Mouse (Mus musculus) hindbrain, embryonic 13.5 days (tissue): ENCODE measurements around the gene Clns1a. TPM values are rescaled to one million over a fixed set of nuclear protein-coding genes. Genes with fewer than 3 reads are reported as not detected.

Source experiments
- ATAC-seq: fragments of 200-750 bp; cut with Nextera tagmentation; 2 replicates; pipeline ENCODE4 v1.8.0; 2017; ENCODE audit warnings: moderate TSS enrichment; ENCODE audit not compliant: low FRiP score
- H3K27ac ChIP-seq: fragments of 300-500 bp; sonication (generic); 2 replicates; pipeline ENCODE4 v1.5.1; 2015; ENCODE audit warnings: inconsistent platforms, mild to moderate bottlenecking, moderate library complexity
- H3K27me3 ChIP-seq: fragments of 300-500 bp; sonication (generic); 2 replicates; pipeline ENCODE4 v1.6.1; 2015; ENCODE audit warnings: mild to moderate bottlenecking, inconsistent platforms
- H3K36me3 ChIP-seq: fragments of 300-500 bp; sonication (generic); 2 replicates; pipeline ENCODE4 v1.6.1; 2015; ENCODE audit warnings: mild to moderate bottlenecking, inconsistent platforms
- H3K4me1 ChIP-seq: fragments of 300-500 bp; sonication (generic); replicated peaks from 2 replicates; pipeline ENCODE4 v1.6.1; 2015; ENCODE audit warnings: inconsistent platforms
- H3K4me2 ChIP-seq: fragments of 300-500 bp; sonication (generic); 2 replicates; pipeline ENCODE4 v1.6.1; 2015; ENCODE audit warnings: inconsistent platforms, mild to moderate bottlenecking, moderate library complexity
- H3K4me3 ChIP-seq: fragments of 300-500 bp; sonication (generic); 2 replicates; pipeline ENCODE4 v1.5.1; 2015; ENCODE audit warnings: mild to moderate bottlenecking, inconsistent platforms
- H3K9ac ChIP-seq: fragments of 300-500 bp; sonication (generic); 2 replicates; pipeline ENCODE4 v1.6.1; 2015; ENCODE audit warnings: mild to moderate bottlenecking, inconsistent platforms
- H3K9me3 ChIP-seq: fragments of 300-500 bp; sonication (generic); 2 replicates; pipeline ENCODE4 v1.6.1; 2016; ENCODE audit warnings: inconsistent platforms
- WGBS: fragments of 180-500 bp; shearing (Covaris S2); methylation state at CpG from one replicate; pipeline ENCODE4 v1.1.7; 2015; 5-methylcytosine and 5-hydroxymethylcytosine counted together
- polyA plus RNA-seq: library from polyadenylated mRNA; unstranded; fragments of >200 nt; fragmentation: Nextera tagmentation; extraction: Ambion mirVana; gene quantifications from 2 replicates; pipeline ENCODE4 v1.2.1, GENCODE M21; 2015

Gene Clns1a
- polyA plus RNA-seq, 1 experiment from 2014 or later: 198 TPM

DNA sequence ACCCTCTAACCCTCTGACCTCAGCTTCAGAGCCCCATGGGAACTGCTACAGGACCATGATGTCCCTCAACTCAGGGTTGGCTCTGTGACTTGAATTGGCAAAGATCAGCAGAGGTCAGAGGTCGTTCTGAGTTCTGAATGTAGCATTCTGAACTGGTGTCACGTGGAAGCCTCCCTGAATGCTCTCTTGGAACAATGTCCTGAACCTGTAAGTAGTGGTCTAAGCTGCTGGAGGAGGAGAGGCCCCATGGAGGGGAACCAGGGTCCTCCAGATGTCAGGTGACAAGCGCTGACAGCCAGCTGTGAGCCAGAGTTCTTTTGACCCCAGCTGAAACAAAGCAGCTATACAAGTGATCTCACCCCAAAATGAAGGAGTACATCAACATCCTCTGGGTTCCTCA lies 34.0 kb downstream of the Clns1a start:
- no peak overlapping the region for H3K4me2 ChIP-seq
- H3K9ac ChIP-seq: no peak overlapping the region
- no peak for ATAC-seq
- no peak overlapping the region for H3K27ac ChIP-seq
- H3K4me1 ChIP-seq: peaks cover 25% of the 10 kb centered on the region
- WGBS: 30% methylated on average over 3 of the region's 3 CpGs
- H3K9me3 ChIP-seq: no peaks in the 10 kb centered on the region
- H3K4me3 ChIP-seq: no peak overlapping the region
- 0 out of 2 replicates have a peak, but pooled peaks cover under 1% of the 10 kb centered on the region for H3K27me3 ChIP-seq
- peaks cover 13% of the 10 kb centered on the region for H3K36me3 ChIP-seq

DNA sequence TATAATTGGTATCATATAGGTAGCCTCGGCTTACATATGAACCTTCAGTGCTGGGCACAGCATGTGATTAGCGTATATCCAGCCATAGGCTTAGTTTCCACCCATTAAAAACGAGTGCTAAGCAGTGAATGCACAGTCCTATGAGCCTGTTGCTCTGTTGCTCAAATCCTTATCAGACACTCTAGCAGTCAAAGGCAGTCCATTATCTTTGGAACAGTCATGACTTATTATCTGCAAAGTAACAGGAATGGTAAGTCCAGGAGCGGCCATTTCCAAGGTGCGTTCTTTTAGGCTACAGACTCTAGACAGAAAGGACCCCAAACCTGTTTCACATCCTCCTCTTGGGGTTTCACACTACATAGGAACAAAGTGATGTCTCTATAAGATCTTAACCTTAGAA lies 37.2 kb downstream of the Clns1a start:
- 92% methylated on average over 5 of the region's 5 CpGs for WGBS
- no peak for ATAC-seq

DNA sequence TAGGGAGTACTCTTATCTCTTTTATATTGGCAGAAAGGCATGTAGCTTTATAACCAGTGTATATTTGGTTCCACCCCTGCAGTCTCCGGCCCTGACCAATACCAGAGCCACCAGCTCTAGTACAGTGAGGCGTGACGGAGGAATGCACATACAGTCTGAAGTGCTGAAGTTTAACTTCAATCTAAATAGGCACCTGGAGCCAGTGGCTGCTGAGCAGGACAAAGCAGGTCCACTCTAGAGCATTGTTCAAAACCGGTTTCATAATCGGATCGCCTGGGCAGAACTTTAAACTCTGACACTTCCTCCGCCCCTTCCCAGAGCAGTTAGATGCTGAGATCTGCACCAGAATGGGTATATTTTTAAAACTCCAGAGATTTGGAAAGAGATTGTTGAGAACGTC lies 38.6 kb downstream of the Clns1a start:
- Histone ChIP-seq H3K9me3 (no peaks in the 10 kb centered on the region), H3K36me3 (no peaks in the 10 kb centered on the region), H3K9ac (no peak overlapping the region), H3K27me3 (peaks cover 6% of the 10 kb centered on the region; the same call in 1 of the 2 replicates), H3K27ac (no peak overlapping the region), H3K4me1 (peaks cover 27% of the 10 kb centered on the region), H3K4me2 (no peak overlapping the region), H3K4me3 (no peak overlapping the region)
- ATAC-seq: no peak
- 84% methylated on average over 8 of the region's 8 CpGs for WGBS

More for the DNA sequence above, 37.2 kb downstream of the Clns1a start:
- Histone ChIP-seq H3K9ac (no peak overlapping the region), H3K4me2 (no peak overlapping the region), H3K27ac (no peak overlapping the region), H3K27me3 (peaks cover 6% of the 10 kb centered on the region; the same call in 1 of the 2 replicates), H3K4me1 (peaks cover 37% of the 10 kb centered on the region), H3K9me3 (no peaks in the 10 kb centered on the region), H3K36me3 (no peaks in the 10 kb centered on the region), H3K4me3 (no peak overlapping the region)

DNA sequence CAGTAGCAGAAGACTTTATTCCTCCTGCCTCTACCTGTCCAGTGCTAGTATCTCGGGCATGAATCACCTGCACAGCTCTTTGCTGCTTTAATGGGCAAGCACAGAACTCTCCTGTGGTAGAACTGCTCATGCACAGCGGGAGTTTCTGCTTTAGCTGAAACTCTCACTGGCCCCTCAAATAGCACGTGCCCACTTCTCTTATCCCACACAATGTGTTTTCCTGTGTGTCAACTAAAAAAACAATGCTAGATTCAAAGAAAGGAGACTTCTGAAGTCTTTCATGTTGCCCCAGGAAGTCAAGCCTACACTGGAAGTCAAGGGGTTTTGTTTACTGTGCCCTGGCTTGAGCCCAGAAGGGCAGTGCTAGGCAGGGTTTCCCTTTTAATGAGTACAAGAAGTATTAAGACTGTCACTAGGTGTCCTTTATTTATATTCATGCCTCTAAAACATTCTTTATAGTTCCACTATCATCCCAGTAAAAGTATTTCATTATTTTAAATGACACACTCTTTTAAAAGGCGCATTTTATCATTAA lies 39.5 kb downstream of the Clns1a start:
- Histone ChIP-seq H3K27ac (no peak overlapping the region), H3K4me1 (peaks cover 27% of the 10 kb centered on the region), H3K9me3 (no peaks in the 10 kb centered on the region), H3K4me3 (no peak overlapping the region), H3K4me2 (peak overlapping the region; percentile 11), H3K9ac (no peak overlapping the region), H3K36me3 (no peaks in the 10 kb centered on the region), H3K27me3 (peaks cover 6% of the 10 kb centered on the region; the same call in 1 of the 2 replicates)
- ATAC-seq: no peak
- 27% methylated on average over 4 of the region's 4 CpGs for WGBS

DNA sequence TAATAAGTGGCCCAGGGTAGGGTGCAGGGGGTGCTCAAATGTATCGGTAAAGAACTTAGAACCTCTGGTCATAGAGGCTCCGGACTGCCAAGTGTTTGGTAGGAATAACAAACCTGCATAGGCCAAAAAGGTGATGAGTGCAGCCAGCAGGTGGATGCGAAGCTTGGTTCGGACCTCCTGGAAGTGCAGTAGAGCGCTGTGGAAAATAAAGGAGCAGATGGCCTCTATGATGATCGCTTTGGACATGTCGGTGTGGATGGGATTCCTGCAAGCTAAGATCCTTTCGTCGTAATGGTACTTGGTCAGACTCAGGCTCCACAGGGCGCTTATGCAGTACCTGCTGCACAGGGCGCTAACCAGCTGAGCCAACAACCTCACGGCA lies 40.8 kb downstream of the Clns1a start:
- ATAC-seq: no peak
- H3K36me3 ChIP-seq: no peaks in the 10 kb centered on the region
- no peak overlapping the region for H3K27ac ChIP-seq

DNA sequence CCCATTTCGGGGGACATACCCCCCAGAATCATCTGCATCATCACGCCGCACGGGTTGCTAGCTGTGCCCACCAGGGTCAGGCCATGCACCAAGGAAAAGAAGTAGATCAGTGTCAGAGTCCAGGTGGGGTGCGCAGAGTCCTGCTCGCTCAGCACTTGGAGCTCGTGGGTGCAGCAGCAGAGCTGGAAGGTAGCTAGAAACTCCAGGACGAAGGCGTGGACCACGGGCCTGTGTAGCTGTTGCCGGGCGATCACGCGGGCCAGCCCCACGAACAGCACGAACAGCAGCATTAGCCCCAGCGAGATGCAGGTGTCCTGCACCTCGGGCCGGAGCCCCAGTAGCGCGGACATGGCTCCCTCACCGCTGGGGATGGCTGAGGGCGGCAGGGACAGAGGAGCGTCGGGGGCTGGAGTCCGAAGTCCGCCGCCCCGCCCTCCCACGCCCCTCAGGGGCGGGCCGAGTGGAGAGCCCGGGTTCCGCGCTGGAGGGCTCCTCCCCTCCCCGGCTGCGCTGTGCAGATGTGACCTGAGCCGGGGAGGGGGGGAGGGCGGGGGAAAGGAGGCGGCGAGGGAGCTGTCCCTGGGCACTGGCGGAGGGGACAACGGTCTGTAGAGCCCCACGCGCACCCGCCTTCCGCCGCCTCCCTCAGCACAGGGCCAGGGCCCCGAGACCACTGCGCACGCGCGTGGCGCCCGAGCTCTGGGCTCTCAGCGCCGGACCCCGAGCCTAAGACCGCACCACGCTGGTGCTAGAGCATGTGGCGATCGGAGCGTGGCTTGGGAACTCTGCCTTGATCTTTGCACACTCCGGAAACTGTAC lies 41.4 kb downstream of the Clns1a start, which contains the start of gene Aqp11:
Gene Aqp11, minus strand, starts transcription at position 652 of the 819 bp plus-strand sequence.
- Histone ChIP-seq H3K9ac (peak within 1 kb of the TSS; percentile 79), H3K9me3 (no peaks in the 10 kb centered on the region), H3K27ac (peak within 1 kb of the TSS; percentile 31), H3K27me3 (peaks cover 6% of the 10 kb centered on the region; the same call in 1 of the 2 replicates), H3K4me3 (peak within 1 kb of the TSS; percentile 68), H3K4me2 (peak within 1 kb of the TSS; percentile 95), H3K36me3 (no peaks in the 10 kb centered on the region), H3K4me1 (peaks cover 24% of the 10 kb centered on the region)
- peak; percentile 96 for ATAC-seq
- under 1% methylated on average over 45 of the region's 64 CpGs for WGBS

More for the DNA sequence above, 40.8 kb downstream of the Clns1a start:
- 6% methylated on average over 12 of the region's 12 CpGs for WGBS
- Histone ChIP-seq H3K4me1 (peaks cover 24% of the 10 kb centered on the region), H3K4me3 (peak overlapping the region; percentile 68), H3K9ac (peak overlapping the region; percentile 79), H3K9me3 (no peaks in the 10 kb centered on the region), H3K4me2 (peak overlapping the region; percentile 95), H3K27me3 (peaks cover 6% of the 10 kb centered on the region; the same call in 1 of the 2 replicates)

DNA sequence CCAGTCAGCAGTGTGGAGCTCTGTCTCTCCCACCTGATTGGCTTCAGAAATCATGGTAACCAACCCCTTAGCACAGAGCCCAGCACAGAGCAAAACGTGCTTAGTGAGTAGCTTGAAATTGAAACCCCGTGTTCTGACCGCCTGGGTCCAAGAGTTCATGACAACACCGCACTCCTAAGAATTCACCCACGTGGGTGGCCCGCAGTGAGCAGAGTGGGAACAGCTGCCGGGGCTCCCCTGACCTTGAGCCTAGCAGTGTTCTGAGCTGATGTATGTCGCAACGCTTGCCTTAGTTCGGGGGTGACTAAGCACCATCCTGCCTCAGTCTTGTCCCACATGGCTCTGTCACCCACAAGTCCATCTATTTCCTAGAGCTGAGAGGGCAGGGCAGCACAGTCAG lies 44.5 kb downstream of the Clns1a start:
- H3K4me2 ChIP-seq: no peak overlapping the region
- H3K9ac ChIP-seq: no peak overlapping the region
- peaks cover under 1% of the 10 kb centered on the region; the same call in 1 of the 2 replicates for H3K27me3 ChIP-seq
- no peaks in the 10 kb centered on the region for H3K36me3 ChIP-seq
- ATAC-seq: no peak
- peaks cover 14% of the 10 kb centered on the region for H3K4me1 ChIP-seq
- no peaks in the 10 kb centered on the region for H3K9me3 ChIP-seq
- no peak overlapping the region for H3K4me3 ChIP-seq
- WGBS: 57% methylated on average over 10 of the region's 10 CpGs
- H3K27ac ChIP-seq: no peak overlapping the region

DNA sequence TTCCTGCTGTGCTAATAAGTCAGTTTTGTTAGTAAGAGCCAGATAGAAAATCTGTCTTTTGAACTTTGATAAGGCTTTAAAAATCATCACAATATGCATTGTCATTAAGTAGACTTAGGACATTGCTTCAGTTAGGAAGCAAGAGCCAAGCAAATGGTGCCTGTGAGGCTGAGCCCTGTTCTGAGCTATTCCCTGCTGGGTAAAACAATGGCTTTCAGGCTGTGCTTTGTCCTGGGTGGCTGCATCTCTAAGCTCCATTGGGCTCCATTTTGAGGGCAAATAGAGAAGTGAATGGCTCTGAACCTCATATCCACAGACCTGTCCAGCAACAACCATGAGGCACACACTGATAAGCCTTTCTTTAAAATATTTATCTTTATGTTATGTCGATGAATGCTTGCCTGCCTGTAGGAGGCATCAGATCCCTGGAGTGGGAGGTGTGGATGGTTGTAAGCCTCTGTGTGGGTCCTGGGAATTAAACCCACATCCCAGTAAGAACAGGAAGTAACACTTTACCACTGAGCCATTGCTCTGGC lies 45.4 kb downstream of the Clns1a start:
- 28% methylated on average over 1 of the region's 1 CpGs for WGBS
- Histone ChIP-seq H3K27ac (no peak overlapping the region), H3K9me3 (no peaks in the 10 kb centered on the region), H3K4me1 (peaks cover 8% of the 10 kb centered on the region), H3K4me3 (no peak overlapping the region), H3K27me3 (no peaks in the 10 kb centered on the region), H3K4me2 (no peak overlapping the region), H3K9ac (no peak overlapping the region), H3K36me3 (no peaks in the 10 kb centered on the region)
- ATAC-seq: no peak

DNA sequence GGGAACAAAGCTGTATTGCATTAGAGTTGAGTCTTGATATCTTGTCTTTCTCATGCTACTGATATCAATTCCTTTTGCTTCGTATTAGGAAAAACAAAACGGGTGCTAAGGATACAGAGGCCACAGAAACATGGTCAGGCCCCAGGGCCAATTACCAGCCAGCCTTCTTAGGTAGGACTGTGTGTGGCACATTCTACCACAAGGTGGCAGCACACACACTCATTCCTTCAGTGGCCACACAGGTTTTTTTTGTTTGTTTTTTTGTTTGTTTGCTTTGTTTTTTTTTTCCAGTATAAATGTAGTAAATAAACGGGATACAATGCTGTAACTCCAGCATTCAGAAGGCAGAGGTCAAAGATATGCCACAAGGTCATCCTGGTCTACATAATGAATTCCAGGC lies 48.9 kb downstream of the Clns1a start:
- H3K4me2 ChIP-seq: no peak overlapping the region
- no peaks in the 10 kb centered on the region for H3K9me3 ChIP-seq
- H3K4me1 ChIP-seq: 0 out of 2 replicates have a peak, but pooled peaks cover 5% of the 10 kb centered on the region
- 20% methylated on average over 3 of the region's 3 CpGs for WGBS
- no peak overlapping the region for H3K9ac ChIP-seq
- ATAC-seq: no peak
- no peaks in the 10 kb centered on the region for H3K36me3 ChIP-seq
- H3K27me3 ChIP-seq: no peaks in the 10 kb centered on the region
- H3K4me3 ChIP-seq: no peak overlapping the region
- H3K27ac ChIP-seq: no peak overlapping the region; the same call in 1 of the 2 replicates

DNA sequence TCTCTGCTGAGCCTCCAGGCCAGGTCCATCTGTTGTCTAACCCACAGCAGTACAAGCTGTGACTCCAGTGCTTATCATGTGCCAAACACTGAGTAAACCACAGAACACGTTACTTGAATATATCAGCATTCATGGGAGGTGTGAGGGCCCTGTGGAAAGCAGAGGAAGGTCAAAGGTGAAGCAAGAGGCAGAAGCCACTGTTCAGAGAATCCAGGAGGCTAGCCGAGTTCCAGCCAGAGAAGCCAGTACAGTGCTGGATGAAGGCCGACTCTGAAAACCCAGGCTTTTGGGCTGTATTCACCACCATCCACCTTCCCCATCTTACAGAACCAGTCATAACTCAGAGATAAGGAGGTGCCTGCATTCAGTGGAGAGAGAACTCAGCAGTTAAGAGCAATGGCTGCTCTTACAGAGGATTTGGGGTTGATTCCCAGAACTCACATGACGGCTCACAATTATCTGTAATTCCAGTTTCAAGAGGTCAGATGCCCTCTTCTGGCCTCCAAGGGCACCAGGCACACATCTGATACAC lies 50.8 kb downstream of the Clns1a start:
- Histone ChIP-seq H3K9ac (no peak overlapping the region), H3K4me3 (no peak overlapping the region), H3K9me3 (no peaks in the 10 kb centered on the region), H3K36me3 (no peaks in the 10 kb centered on the region), H3K27ac (no peak overlapping the region), H3K4me1 (0 out of 2 replicates have a peak, but pooled peaks cover 5% of the 10 kb centered on the region), H3K4me2 (no peak overlapping the region), H3K27me3 (no peaks in the 10 kb centered on the region)
- ATAC-seq: no peak
- 72% methylated on average over 4 of the region's 4 CpGs for WGBS

DNA sequence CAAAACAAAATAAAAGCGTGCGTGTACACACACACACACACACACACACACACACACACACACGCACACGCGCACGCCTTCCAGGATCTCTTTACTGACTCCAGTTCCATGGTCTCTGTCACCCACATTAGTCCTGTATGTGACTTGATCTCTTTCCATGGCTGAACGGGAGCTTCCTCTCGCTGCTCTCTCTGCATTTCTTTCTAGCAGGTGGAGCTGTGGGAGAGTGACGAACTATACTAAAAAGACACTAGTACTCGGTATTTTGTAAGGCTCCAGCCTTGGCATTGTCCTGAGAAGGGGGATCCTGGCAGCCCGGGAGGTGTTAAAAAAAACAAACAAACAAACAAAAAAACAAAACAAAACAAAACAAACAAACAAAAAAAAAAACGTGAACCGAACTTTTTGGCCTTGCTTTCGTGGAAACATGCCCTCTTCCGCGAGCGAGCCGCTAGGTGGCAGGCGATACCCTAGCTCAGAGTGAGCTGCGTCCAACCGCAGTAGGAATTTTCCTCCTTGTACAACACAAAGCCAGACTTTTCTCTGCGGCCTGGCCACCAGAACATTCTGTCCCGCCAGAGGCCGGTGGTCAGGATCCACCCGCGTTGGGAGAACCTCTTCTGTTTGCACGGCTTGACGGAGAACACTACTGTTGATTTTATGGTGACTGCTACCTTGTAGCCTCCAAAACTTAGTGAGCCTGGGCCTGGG lies 51.5 kb downstream of the Clns1a start:
- H3K4me1 ChIP-seq: 0 out of 2 replicates have a peak, but pooled peaks cover 5% of the 10 kb centered on the region
- H3K27ac ChIP-seq: no peak overlapping the region
- H3K9me3 ChIP-seq: no peaks in the 10 kb centered on the region
- H3K36me3 ChIP-seq: no peaks in the 10 kb centered on the region
- H3K4me3 ChIP-seq: no peak overlapping the region
- H3K27me3 ChIP-seq: no peaks in the 10 kb centered on the region
- 27% methylated on average over 28 of the region's 28 CpGs for WGBS
- H3K9ac ChIP-seq: no peak overlapping the region
- H3K4me2 ChIP-seq: no peak overlapping the region
- ATAC-seq: peak; percentile 63; the same call in 1 of the 2 replicates
